Mouse (Mus musculus): ENCODE results near the gene Mthfsl.
A peak's percentile ranks its signal among the peaks of the same experiment; 100 is the strongest.
"Not testable (repeated sequence)": the region's sequence is repeated elsewhere in the genome, so short reads cannot be mapped to it uniquely, and the experiment has no call there.

Gene Mthfsl

DNA sequence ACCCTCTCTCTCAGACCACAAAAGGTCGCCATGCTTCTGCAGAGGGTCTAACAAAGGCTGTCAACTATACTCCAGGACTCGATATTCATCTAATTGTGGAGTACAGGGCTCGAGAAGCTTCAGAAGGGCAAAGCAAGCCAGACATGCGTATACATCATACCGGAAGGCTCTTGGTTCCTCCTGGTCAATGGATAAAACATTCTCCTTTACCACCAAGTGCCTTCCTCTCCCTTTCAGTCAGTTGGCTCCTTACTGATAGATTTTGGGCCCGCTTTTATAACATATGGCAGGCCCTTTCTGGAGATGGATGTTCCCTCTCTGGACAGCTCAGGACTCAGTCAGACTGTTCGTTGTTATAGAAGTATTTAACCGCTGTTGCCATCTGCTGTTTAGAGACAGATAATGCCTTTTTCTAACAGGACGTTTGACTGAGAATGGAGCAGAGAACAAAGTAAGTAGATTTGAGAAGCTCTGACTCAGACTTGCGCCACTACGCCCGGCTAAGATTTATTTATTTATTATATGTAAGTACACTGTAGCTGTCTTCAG is at the start of gene Mthfsl:
Gene Mthfsl, minus strand, starts transcription at position 308 of the 549 bp plus-strand sequence.
- DNase-seq: peak; percentile 26

DNA sequence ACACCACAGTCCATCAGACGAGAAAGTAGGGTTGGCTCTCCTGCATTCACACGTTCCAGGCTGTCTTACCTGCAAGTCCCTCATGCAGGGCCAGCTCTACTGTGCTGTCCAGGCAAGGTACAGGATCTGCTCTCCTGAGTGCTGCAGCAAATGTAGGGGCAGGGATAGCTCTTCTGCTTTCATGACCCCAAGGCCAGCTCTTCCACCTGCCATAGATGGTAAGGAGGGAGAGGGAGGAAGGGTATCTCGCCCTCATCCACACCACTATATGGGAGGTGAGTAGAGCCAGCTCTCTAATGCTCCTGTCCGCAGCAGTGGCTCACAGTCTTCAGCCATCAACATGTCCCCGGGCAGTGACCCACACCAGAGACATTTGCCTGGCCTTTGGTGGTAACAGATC is 49.4 kb upstream of the Mthfsl start:
- not testable (repeated sequence) for DNase-seq

DNA sequence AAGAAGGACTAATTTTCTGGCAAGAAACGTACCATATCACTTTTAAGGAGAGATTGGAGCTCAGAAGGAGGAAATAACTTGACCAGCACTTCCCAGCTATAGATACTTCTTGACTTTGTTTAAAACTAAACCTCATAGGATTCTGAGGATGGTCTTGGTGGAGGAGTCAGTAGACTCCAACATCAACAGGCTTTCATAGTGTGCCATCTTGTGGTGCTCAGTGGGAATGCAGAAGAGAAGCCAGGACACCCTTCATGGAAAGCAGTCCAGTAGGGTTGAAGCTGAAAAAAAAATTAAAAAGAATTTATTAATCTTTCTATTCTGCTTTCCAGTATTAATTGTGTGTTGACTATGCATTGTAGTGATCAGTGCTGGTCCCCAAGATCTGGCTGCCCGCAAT is 26.6 kb upstream of the Mthfsl start:
- peak; percentile 36 for DNase-seq

DNA sequence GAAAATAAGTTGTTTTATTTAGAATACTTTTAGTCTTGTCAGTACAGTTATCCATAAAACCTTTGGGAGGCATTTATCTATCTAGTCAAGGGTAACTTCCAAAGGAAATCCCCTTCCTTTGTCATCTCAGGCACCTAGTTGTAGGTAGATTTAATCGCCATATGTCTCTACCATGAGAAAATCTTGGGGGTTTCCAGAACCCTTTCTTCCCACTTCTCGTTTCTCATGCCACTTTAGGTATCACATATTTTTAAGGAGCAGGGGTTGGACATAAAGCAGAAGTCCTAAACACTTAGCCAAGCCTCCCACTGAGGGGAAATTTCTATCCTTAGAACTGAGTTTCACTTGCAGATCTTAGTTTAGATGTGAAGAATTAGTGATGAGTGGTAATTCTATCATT is 25.9 kb upstream of the Mthfsl start:
- DNase-seq: not testable (repeated sequence)

DNA sequence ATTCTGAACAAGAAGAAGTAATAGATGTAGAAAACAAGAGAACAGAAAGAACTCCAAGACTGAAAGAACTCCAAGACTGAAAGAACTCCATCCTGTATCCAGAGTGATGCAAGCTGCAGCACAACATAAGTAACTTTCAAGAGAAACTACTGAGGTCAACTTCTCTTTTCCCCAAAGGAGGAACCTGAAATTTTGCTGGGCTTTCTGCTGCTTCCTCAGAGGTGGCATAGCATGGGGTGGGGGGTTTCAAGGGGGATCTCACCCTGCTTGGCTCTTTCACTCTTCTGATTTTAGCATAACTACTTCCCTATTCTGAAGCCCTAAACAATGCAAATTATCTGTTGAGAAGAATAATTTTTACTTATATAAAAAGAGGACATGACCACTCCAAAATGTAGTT is 15.2 kb upstream of the Mthfsl start:
- not testable (repeated sequence) for DNase-seq

DNA sequence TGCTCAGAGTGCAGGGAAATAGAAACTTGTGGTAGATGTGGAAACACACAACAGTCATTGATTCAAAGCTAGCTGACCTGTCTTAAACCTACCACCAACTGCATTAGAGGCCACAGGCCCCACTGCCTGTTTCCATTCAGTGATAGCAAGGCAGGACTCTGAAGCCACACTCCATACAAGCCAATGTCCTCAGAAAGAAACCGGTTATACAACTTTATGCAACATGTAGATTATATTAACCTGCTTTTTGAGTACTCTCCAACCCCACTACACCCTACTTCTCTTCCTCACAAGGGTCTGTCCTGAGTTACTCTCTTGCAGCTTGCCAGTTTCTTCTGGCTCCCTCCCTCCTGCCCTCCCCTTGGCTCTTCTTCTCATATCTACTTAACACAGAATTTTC is 13.1 kb upstream of the Mthfsl start:
- DNase-seq: not testable (repeated sequence)

DNA sequence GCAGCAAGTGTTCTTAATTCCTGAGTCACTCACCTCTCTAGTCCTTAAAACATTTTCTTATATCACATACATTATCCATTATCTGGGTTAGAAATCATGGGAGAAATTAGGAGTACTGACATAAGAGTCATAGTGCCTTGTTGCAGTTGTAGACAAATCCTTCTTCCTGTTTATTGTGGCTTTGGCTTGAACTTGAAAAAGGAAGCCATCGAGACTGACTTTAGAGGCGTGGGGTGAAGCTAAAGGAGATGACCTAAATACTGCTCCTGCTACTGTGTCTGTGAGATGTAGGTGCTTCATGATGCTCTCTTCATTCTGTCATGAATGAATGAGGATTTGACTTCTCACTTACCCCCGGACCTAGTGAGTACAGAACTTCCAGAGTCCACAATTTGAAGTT is 12.2 kb upstream of the Mthfsl start:
- not testable (repeated sequence) for DNase-seq

DNA sequence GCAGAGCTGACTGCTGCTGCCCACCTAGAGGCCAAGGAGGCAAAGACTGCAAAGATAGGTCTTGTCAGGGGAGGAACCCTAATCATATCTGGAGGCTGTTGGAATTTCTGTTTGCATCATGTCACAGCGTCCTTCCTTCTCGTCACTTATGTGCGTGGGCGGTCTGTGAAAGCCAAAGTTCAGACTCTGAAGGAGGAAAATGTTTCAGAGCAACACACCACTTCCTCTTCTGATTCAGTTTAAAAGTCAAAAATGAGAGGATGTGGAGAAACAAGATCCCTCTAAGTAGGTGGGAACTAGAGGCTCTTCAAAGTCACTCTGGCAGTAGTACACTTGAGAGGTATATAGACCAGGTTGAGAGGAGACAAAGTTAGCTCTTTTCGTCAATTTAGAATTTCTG is 11.6 kb upstream of the Mthfsl start, which contains the start of gene Bcl2a1d:
Gene Bcl2a1d, minus strand, starts transcription at position 187 of the 400 bp plus-strand sequence.
- DNase-seq: peak; percentile 17

DNA sequence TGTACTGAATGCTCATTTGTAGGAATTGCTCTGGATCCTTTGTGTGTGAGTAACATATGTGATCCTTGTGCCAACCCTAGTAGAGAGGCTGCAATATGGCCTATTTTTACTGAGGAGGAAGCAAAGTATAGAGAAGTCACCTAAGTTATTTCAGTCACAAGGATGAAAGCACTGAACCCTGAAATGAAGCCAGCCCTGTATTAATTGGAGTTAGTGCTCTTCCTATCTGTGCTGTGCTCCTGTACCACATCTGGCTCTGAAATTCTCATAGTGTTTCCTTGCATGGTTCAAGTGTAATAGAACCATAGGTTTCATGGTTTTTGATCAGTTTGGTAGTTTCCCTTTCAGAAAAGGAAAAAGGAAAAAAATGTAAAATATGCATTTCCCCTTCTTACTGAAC is 8.2 kb upstream of the Mthfsl start:
- not testable (repeated sequence) for DNase-seq

DNA sequence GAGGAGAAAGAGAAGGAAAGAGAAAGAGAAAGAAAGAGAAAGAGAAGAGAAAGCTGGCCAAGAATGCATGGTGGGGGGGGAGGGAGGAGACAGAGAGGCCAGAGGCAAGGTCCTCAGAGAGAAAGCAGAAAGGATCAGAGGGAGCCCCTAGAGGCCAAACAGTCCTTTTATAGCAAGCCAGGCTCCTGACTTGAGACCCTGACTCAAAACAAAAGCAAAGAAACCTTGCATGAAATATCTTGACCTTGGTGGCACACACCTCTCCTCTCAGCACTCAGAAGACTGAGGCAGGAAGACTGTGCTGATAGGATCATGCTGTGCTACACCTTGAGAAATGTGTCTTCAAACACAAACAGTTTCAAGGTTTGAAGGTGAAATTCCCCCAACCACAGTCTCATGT is 1.5 kb upstream of the Mthfsl start:
- DNase-seq: not testable (repeated sequence)

DNA sequence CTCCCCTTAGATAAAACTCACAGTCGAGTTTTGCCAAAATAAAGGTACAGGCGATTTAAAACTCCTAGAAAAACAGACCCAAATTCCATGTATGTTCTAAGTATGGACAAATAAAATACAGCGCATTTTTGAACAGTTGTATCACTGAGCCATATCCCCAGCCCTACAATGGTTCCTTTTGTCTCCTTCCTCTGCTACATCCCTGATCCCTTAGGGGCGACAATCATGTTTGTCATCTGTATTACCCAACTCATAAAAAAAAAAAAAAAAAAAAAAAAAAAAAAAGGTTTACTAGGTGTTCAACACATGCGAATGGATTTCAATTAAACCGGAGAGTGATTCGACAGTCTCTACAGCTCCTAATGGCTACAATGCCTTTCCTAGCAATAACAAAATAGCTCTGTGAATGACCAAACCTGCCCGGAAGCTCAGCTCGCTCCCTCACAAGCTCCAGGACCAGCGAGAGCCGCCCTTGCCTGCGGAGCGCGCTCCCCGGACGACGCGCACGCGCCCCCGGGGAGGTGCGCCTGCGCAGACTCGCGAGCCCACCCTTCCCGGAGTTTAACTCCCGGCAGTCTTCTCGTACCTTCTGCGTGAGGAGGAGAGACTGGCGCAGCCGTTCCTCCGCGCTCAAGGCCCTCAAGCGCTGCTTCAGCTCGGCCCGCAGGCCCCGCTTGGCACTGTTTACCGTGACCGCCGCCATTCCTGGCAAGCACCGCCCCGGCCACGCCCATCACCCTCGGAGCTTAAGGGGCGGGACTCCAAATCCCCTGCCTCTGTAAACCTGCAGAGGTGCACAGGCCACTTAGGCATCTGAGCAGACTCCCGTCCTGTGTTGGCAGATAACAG is 799 bp downstream of the Mthfsl start:
- not testable (repeated sequence) for DNase-seq

DNA sequence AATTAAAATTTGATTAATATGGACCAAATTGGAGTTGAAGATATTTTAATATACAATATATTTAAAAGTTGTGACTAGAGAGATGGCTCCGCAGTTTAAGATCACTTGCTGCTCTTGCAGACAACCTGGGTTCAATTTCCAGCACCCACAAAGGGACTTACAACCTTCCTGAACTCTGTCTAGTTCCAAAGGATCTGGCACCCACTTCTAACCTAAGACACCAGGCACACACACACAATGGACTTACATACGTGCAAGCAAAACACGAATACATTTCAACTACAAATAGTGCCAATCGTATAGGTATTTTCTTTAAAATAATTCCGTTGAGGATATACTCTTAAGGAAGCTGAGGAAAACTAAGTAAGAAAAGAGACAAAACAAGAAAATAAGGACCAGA is 1.5 kb downstream of the Mthfsl start:
- DNase-seq: not testable (repeated sequence)

DNA sequence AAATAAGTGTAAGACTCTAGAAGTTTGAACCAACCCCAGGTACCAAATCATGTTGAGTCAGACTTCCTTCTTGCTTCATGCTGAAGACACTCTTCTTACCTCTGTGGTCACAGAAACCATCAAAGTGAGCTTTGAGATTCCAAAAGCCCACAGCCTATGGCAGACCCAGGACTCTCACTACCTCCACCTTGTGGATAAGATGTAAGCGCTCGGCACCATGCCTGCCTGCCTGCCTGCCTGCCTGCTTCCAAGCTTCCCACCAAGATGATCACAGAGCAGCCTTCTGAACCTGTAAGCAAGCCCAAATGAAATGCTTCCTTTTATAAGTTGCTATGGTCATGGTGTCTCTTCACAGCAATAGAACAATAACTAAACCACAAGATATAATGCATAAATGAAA is 2.0 kb downstream of the Mthfsl start:
- DNase-seq: peak; percentile 58

DNA sequence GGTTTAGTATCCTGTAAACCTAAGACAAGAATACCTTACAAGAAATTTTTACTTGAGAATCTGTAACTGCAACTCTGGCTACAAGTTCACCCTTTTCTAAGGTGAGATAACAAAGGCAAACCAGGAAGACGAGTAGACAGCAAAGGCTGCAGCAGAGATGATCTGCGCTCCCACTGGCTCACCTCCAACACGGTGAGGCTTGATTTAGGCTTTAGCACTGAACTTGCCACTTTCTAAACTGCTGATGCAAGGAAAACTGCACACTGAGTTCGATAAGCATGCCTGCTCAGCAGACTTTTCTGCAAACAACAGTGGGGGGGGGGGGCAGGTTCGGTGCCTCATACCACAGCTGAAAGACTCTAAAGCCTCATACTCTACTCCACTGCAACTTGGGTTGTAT is 5.6 kb downstream of the Mthfsl start:
- not testable (repeated sequence) for DNase-seq

DNA sequence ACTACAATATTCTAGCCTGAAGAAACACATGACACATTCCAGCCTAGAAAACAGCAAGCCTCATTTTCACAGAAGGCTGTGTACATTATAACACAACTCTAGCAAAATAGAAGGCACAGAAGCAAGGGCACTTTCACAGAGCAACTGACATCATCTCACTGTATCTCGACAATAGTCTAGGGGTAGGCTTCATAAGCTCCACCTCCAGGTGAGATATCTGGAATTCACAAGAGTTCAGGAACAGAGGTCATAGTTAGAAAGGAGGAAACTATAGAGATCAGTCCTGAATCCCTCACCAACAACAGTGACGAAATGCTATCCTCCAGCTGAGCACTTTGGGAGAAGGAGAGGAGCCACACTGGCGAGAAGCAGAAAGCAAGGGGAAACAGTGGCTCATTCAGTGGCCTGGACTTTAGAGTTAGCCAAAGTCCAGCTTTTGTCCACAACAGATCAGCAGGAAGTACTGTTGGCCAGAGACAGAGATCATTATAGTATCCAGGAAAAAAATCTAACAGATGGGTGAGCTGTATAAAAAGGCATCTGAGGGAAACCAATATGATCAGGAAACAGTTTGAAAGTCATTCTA is 7.8 kb downstream of the Mthfsl start:
- DNase-seq: not testable (repeated sequence)

DNA sequence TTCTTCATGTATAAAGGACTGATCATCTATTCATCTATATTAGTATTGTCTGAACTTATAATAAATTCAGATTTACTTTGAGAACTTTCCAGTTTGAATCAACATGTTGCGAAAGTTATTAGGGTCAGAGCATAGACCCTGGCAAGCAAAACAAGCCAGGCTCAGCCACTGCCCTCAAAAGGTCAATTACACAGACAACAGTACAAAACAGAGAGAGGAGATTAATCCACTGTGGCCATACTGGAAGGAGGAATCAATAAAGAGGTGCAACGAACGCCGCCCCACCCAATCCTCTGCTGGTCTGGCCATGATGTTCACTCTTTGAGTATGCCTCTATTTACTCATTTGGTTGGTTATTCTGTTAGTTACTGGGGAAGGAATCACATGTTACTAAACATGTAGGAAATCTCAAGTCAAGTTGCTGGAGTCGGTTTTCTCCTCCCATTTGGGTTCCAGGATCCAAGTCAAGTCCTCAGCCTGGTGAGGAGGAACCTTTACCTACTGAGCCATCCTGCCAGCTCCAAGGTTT is 9.1 kb downstream of the Mthfsl start:
- DNase-seq: not testable (repeated sequence)

DNA sequence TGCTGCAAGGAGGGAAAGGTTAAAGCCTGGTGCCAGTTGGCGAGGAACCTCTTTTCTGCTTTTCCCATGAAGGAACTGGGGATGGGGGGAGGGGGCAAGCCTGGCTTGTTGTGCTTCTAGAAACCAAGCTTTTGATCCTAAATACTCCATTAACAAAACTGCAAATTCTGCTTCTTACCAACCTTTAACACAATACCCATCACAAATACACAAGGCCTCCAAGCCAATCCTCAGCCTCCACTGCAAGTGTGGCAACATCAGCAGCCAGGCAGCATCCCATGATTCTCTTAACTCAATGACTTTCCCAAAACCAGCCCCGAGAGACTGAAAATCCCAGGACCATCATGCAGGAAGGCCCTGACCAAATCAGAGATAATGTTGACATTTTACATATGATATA is 9.7 kb downstream of the Mthfsl start:
- not testable (repeated sequence) for DNase-seq

DNA sequence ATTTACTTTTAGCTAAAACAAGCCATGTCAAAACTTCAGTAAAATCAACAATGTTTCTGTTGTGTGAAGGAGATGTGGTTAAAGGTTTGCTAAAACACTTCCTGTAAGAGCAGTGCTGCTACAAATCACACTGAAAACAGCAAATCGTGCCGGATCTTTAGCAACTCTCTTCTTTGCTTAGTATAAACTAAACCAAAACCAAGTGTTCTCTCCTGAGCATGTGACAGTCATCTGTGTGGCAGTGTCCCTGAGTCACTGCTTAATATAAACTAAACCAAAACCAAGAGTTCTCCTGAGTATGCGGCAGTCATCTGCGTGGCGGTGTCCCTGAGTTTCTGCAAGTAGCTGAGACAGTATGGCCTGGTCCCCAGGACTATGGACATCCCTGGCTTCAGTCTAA is 10.3 kb downstream of the Mthfsl start:
- not testable (repeated sequence) for DNase-seq

DNA sequence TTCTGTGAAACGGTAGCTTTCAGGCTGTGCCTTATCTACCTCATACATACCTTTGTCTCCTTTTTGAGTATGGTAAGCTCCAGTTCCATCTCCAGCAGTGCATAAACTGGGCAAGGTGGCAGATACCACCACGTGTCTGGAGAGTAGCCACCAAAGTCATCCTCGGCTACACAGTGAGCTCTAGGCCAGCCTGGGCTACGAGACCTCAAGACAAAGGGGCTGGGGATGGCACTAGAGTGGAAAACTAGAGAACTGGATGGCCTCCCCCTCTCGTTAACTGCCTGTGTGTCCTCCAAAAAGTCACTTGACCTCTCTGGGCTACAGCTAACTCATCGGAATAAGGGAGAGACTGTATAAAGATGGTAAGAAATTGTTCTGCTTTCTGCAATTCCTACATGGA is 10.8 kb downstream of the Mthfsl start:
- DNase-seq: no peak

DNA sequence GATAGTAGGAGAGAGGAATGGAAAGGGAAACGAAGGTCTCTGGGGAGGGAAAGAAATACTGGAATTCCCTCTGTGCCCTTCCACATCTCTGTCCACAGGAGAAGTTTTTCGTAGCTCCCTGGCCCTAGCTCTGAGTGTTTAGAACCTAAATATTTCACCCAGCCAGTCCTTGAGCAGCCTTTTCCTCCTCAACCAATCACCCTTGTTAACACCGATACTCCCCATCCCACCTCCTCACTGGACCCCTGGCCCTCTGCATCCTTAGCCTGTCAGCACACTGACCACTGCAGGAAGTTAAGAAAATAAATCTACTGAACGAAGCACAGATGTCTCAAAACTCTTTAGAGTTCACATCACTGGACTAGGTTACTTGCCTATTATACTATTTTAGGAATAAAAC is 13.4 kb downstream of the Mthfsl start:
- DNase-seq: no peak

DNA sequence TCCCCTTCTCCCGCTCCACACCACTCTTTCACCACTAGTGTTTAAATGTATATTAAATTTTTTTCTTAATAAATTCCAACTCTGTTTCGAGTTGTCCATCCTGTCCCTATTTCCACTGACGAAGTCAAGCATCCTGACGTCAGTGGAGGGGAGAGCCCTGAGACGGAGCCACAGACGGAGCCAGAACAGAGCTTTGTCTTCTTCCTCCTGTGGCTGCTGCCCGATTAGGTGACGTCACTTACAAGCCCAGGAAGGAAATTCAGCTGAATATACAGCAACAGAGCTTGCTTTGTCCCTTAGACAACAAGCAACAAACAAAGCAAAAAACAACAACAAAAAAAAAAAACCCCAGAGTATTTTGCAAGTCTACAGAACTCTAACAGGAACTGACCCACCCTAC is 14.9 kb downstream of the Mthfsl start:
- DNase-seq: not testable (repeated sequence)

DNA sequence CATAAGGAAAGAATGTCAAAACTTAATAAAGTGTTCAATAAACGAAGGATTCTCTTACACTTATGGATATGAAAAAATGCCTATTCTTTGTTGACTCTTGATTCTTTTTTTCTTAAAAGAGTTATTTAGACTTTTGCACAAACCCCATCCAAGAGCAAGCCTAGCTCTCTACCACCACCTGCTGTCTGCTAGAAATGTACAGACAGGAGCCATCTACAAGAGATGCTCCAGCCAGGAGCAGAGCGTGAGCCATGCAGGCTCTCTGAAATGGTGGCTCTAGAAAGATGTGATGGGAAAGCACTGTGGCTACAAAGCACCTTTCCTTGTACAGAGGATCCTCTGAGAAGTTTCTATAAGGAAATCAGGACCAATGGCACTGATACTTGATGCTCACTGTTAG is 21.4 kb downstream of the Mthfsl start:
- DNase-seq: not testable (repeated sequence)

DNA sequence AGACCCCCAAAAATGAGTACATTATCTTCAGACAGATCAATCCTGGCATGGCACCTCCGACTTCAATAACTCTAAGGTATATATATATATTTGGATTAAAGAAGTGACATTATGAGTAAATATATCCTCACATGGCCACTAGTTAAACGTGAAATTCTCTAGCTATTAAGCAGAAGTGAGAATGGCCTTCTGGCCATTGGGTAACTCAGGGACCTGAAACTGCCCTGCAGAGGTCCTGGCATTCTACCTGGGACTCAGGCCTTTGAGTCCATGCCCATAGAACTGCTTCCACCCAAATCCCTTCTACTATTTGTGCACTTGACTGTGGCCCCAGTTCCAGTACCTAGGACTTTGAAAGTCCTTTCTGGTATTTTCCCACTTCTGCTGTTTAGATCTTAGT is 28.8 kb downstream of the Mthfsl start:
- not testable (repeated sequence) for DNase-seq

DNA sequence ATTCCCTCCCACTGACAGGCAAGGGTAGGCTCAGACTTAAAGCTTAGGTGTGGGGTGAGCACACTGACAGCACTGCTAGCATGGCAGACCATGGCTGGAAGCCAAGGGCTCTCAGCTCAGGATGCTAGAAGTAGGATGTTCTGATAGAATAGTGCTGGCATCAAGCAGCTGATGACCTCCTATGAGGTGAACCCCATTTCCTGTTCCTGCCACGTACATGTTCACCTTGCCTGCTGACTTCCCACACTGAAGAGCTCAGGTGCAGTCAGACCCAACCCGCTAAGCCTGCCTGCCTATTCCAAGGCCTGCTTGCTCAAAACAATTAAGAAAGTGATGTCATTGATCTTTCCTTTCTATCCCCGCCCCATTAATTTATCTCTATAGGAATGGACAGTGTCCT is 30.6 kb downstream of the Mthfsl start:
- DNase-seq: not testable (repeated sequence)

Measured in thymus, postnatal 14 days (tissue).